Mouse (Mus musculus): ENCODE measurements around the gene Papss1.
"Not testable (repeated sequence)": the region's sequence is repeated elsewhere in the genome, so short reads cannot be mapped to it uniquely, and the experiment has no call there.

Gene Papss1

GRCm38 (mm10) chr3:131564430-131565256, at the start of gene Papss1:
Gene Papss1, plus strand, starts transcription at chr3:131564768.
- DNase-seq (ENCODE audit: low read depth, low spot score), result peak; percentile 100

GRCm38 (mm10) chr3:131516332-131516999, 48.1 kb upstream of the Papss1 start:
- no peak for DNase-seq (ENCODE audit: low read depth, low spot score)

GRCm38 (mm10) chr3:131517756-131518155, 46.8 kb upstream of the Papss1 start:
- DNase-seq (ENCODE audit: low read depth, low spot score), result no peak

- DNase-seq (ENCODE audit: low read depth, low spot score), result no peak
Observed at GRCm38 (mm10) chr3:131521206-131521605, 43.4 kb upstream of the Papss1 start.

- DNase-seq (ENCODE audit: low read depth, low spot score), result no peak
Observed at GRCm38 (mm10) chr3:131522243-131522642, 42.3 kb upstream of the Papss1 start.

- DNase-seq (ENCODE audit: low read depth, low spot score), result no peak
Observed at GRCm38 (mm10) chr3:131523749-131524148, 40.8 kb upstream of the Papss1 start.

GRCm38 (mm10) chr3:131524210-131524609, 40.4 kb upstream of the Papss1 start:
- DNase-seq (ENCODE audit: low read depth, low spot score), result no peak

GRCm38 (mm10) chr3:131524779-131525178, 39.8 kb upstream of the Papss1 start:
- no peak for DNase-seq (ENCODE audit: low read depth, low spot score)

- DNase-seq (ENCODE audit: low read depth, low spot score), result no peak
Observed at GRCm38 (mm10) chr3:131525229-131525628, 39.3 kb upstream of the Papss1 start.

- no peak for DNase-seq (ENCODE audit: low read depth, low spot score)
Observed at GRCm38 (mm10) chr3:131541244-131541942, 23.2 kb upstream of the Papss1 start.

GRCm38 (mm10) chr3:131547562-131547961, 17.0 kb upstream of the Papss1 start:
- DNase-seq (ENCODE audit: low read depth, low spot score), result not testable (repeated sequence)

GRCm38 (mm10) chr3:131550046-131550445, 14.5 kb upstream of the Papss1 start:
- no peak for DNase-seq (ENCODE audit: low read depth, low spot score)

- DNase-seq (ENCODE audit: low read depth, low spot score), result peak; percentile 38
Observed at GRCm38 (mm10) chr3:131552349-131553254, 12.0 kb upstream of the Papss1 start.

GRCm38 (mm10) chr3:131555771-131556170, 8.8 kb upstream of the Papss1 start:
- DNase-seq (ENCODE audit: low read depth, low spot score), result no peak

GRCm38 (mm10) chr3:131561591-131561990, 3.0 kb upstream of the Papss1 start:
- DNase-seq (ENCODE audit: low read depth, low spot score), result no peak

- DNase-seq (ENCODE audit: low read depth, low spot score), result peak; percentile 9
Observed at GRCm38 (mm10) chr3:131565257-131565610, 666 bp downstream of the Papss1 start.

GRCm38 (mm10) chr3:131566281-131566680, 1.7 kb downstream of the Papss1 start:
- DNase-seq (ENCODE audit: low read depth, low spot score), result no peak

GRCm38 (mm10) chr3:131570506-131570905, 5.9 kb downstream of the Papss1 start:
- no peak for DNase-seq (ENCODE audit: low read depth, low spot score)

- no peak for DNase-seq (ENCODE audit: low read depth, low spot score)
Observed at GRCm38 (mm10) chr3:131573555-131573954, 9.0 kb downstream of the Papss1 start.

- no peak for DNase-seq (ENCODE audit: low read depth, low spot score)
Observed at GRCm38 (mm10) chr3:131578434-131579104, 14.0 kb downstream of the Papss1 start.

GRCm38 (mm10) chr3:131580040-131580439, 15.5 kb downstream of the Papss1 start:
- no peak for DNase-seq (ENCODE audit: low read depth, low spot score)
